Mouse (Mus musculus) adrenal gland (tissue): ENCODE data around the gene Zfp185.
"Not testable (repeated sequence)": the region's sequence is repeated elsewhere in the genome, so short reads cannot be mapped to it uniquely, and the experiment has no call there.

Experiments used
- intact Hi-C: fragments of 180-260 bp; cut with DNase I; formaldehyde crosslinking; loops from one replicate; pipeline ENCODE4 v1.15.1; 2025
- microRNA-seq, 2 experiments: library from miRNA; unstranded; fragments of <30 nt; microRNA quantifications; one replicate each; pipeline ENCODE4; 2019

The Zfp185 gene

GRCm38 (mm10) chrX:73061528-73061927 is 74.4 kb downstream of the Zfp185 start:
- intact Hi-C loops = no loop called here

- intact Hi-C loops = no loop called here
These were observed 75.2 kb downstream of the Zfp185 start for GRCm38 (mm10) chrX:73062323-73062722.

DNA sequence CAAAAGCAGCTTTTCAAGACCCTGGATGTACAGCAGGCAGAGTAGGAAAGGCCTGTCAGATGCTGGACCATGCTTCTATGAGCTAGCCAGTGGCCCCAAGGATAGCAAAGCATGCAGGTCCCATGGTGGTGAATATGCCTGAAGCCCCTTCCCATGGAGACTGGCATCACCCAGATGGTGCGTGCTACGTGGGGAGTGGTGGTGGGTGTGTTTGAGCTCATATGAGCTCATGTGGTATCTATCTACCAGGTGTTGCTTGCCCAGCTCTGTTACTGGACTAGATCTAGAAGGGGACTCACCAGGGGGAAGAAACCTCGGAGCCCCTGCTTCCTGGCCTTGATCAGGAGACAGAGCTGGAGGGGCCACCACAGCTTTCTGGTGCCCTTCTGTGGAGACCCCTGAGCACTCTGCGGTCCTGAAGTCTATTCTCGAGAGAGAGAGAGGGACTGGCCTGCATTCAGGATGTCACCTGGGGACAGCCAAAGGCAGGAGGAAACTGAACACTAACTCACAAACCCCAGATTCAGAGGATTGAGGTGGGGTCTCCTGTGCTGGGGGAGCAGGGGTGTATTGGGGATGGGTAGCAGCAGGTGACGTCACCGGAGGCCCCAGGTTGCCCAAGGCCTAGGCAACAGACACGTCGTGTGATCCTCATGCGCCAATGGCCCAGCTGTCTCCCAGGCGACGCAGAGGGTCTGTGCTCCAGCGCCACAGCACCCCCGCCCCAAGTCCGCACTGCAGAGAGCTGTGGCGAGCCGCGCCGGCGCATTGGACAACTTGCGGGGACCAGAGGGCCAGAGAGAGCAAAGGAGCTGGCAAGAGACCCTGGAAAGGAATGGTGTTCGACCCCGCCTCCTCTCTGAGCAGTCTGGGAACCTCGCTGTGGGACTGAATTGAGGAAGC is 76.6 kb downstream of the Zfp185 start:
- intact Hi-C loops = no loop called here

GRCm38 (mm10) chrX:73064415-73064793 is 77.3 kb downstream of the Zfp185 start, which contains the start of gene Pnma3:
Gene Pnma3 (plus strand): TSS chrX:73064787.
- intact Hi-C loops = no loop called here

GRCm38 (mm10) chrX:73066765-73067312 is 79.7 kb downstream of the Zfp185 start:
- intact Hi-C loops = not testable (repeated sequence)

Small RNA genes within 50 kb of the gene (microRNA-seq; reads per million reads assigned to microRNA genes)
- gene Mir2137 = 0.11 to 0.37 reads per million in 2 experiments
